Mouse (Mus musculus) liver, embryonic 13.5 days (tissue): ENCODE data around the gene Pemt. TPM values are rescaled to one million over a fixed set of nuclear protein-coding genes. Genes with fewer than 3 reads are reported as not detected.
A peak's percentile ranks its signal among the peaks of the same experiment; 100 is the strongest.

ENCODE experiments used
- ATAC-seq: fragments of 200-750 bp; cut with Nextera tagmentation; 2 replicates; pipeline ENCODE4 v1.8.0; 2017; ENCODE audit warnings: low read depth, mild to moderate bottlenecking, moderate number of reproducible peaks, moderate library complexity
- DNase-seq: peaks from one replicate; pipeline ENCODE4 v3.0.0; 2022
- H3K27ac ChIP-seq: fragments of 300-500 bp; sonication (generic); 2 replicates; pipeline ENCODE4 v1.5.1; 2015; ENCODE audit warnings: moderate library complexity, mild to moderate bottlenecking, inconsistent platforms
- H3K27me3 ChIP-seq: fragments of 300-500 bp; sonication (generic); 2 replicates; pipeline ENCODE4 v1.6.1; 2015; ENCODE audit warnings: mild to moderate bottlenecking, inconsistent platforms
- H3K36me3 ChIP-seq: fragments of 300-500 bp; sonication (generic); 2 replicates; pipeline ENCODE4 v1.6.1; 2015; ENCODE audit warnings: mild to moderate bottlenecking, inconsistent platforms
- H3K4me1 ChIP-seq: fragments of 300-500 bp; sonication (generic); replicated peaks from 2 replicates; pipeline ENCODE4 v1.6.1; 2015; ENCODE audit warnings: inconsistent platforms
- H3K4me2 ChIP-seq: fragments of 300-500 bp; sonication (generic); 2 replicates; pipeline ENCODE4 v1.6.1; 2015; ENCODE audit warnings: inconsistent platforms, mild to moderate bottlenecking, moderate library complexity
- H3K4me3 ChIP-seq: fragments of 300-500 bp; sonication (generic); replicated peaks from 2 replicates; pipeline ENCODE4 v1.5.1; 2015; ENCODE audit warnings: mild to moderate bottlenecking, inconsistent platforms
- H3K9ac ChIP-seq: fragments of 300-500 bp; sonication (generic); 2 replicates; pipeline ENCODE4 v1.6.1; 2015; ENCODE audit warnings: mild to moderate bottlenecking, inconsistent platforms
- H3K9me3 ChIP-seq: fragments of 300-500 bp; sonication (generic); replicated peaks from 2 replicates; pipeline ENCODE4 v1.6.1; 2016; ENCODE audit warnings: inconsistent platforms
- WGBS: fragments of 180-500 bp; shearing (Covaris S2); methylation state at CpG from one replicate; pipeline ENCODE4 v1.1.7; 2015; ENCODE audit not compliant: insufficient replicate concordance; 5-methylcytosine and 5-hydroxymethylcytosine counted together
- polyA plus RNA-seq: library from polyadenylated mRNA; unstranded; fragments of >200 nt; fragmentation: Nextera tagmentation; extraction: Ambion mirVana; gene quantifications from 2 replicates; pipeline ENCODE4 v1.2.1, GENCODE M21; 2015

The Pemt gene
- polyA plus RNA-seq, 1 experiment from 2014 or later = 7.7 TPM

DNA sequence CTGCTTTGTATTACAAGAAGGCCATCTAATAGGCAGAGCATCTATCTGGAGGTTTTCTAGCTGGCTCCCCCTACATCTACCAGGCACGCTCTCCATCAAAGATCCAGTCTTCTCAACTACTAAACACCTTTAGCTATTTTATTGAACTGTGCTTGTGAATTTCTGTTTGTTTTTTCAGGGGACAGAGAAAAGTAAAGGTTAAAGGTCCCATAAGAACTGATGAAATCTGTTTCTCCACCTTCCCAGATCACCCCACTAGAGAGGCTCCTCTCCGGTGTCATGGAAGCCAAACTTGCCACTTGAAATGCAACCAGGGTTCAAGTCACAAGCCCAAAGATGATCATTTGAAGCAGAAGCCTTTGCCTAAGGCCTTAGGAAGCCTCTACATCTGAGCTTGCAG, 2.6 kb upstream of the Pemt start:
- no peak overlapping the region for H3K27ac ChIP-seq
- H3K4me2 ChIP-seq = no peak overlapping the region
- DNase-seq (no peak), ATAC-seq (no peak)
- H3K4me3 ChIP-seq = no peak overlapping the region
- no peaks in the 10 kb centered on the region for H3K9me3 ChIP-seq
- peaks cover 28% of the 10 kb centered on the region for H3K4me1 ChIP-seq
- no peaks in the 10 kb centered on the region for H3K27me3 ChIP-seq
- H3K9ac ChIP-seq = no peak overlapping the region
- WGBS = 82% methylated on average over 2 of the region's 2 CpGs
- no peaks in the 10 kb centered on the region for H3K36me3 ChIP-seq

DNA sequence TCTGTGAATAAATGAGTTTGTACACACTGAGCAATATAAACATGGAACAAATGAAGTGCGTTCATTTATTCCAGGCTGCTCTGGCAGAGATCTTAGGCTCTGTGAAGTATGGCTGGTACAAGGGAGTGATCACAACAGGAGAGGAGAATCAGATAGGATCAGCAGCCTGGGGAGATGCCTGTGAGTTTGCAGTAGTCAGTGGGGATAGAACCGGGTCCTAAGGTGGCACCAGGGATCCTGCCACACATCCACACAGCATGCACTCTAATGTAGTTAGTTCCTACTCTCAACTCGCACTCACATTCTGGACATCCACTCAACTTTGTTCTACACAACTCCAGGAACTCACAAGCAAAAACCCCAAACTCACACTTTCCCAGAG, 622 bp downstream of the Pemt start:
- Histone ChIP-seq H3K27ac (peak overlapping the region; percentile 85), H3K4me1 (peaks cover 28% of the 10 kb centered on the region), H3K4me2 (peak overlapping the region; percentile 75), H3K27me3 (no peaks in the 10 kb centered on the region), H3K36me3 (no peaks in the 10 kb centered on the region), H3K9me3 (no peaks in the 10 kb centered on the region), H3K9ac (peak overlapping the region; percentile 68), H3K4me3 (peak overlapping the region; percentile 60)
- no peak for DNase-seq
- ATAC-seq = peak; percentile 41; the same call in 1 of the 2 replicates
- WGBS = 4% methylated on average over 3 of the region's 3 CpGs

DNA sequence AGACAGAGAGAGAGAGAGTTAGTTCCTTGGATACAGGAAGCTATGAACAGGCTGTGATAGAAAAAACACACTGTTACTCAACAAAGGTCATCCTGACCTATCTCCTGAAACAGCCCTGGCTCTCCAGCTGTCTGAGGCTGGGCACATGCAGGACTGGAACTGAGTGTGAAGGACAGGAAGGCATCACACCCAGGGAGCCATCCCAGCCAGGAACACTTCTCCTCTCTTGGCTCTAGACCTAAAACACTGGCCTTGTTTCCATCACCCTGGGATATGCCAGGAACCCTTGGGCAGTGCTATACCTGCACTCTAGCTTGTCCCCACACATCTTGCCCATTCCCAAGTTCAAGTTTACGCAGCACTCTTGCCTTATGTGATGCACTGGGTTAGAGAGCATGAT, 1.5 kb downstream of the Pemt start:
- no peak overlapping the region for H3K27ac ChIP-seq
- H3K27me3 ChIP-seq = no peaks in the 10 kb centered on the region
- no peak overlapping the region for H3K9ac ChIP-seq
- no peaks in the 10 kb centered on the region for H3K9me3 ChIP-seq
- H3K36me3 ChIP-seq = no peaks in the 10 kb centered on the region
- H3K4me3 ChIP-seq = no peak overlapping the region
- ATAC-seq (no peak), DNase-seq (no peak)
- H3K4me1 ChIP-seq = peaks cover 28% of the 10 kb centered on the region
- H3K4me2 ChIP-seq = no peak overlapping the region
- WGBS = 89% methylated on average over 1 of the region's 1 CpGs

DNA sequence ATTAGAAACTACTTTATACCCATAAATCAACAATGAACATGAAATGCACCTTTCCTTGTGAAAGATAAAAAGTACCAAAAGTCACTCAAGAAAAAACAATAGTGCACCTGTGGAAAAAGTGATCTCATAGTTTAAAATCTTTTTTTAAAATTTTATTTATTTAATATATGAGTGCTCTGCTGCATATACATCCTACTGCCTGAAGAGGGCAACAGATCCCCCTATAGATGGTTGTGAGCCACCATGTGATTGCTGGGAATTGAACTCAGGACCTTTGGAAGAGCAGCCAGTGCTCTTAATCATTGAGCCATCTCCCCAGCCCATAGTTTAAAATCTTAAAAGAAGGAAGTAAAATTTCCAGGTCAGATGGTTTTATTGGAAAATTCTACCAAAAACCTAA, 4.0 kb downstream of the Pemt start:
- Histone ChIP-seq H3K9ac (no peak overlapping the region), H3K4me2 (no peak overlapping the region), H3K4me3 (no peak overlapping the region), H3K4me1 (peaks cover 25% of the 10 kb centered on the region), H3K27ac (no peak overlapping the region), H3K9me3 (no peaks in the 10 kb centered on the region), H3K27me3 (no peaks in the 10 kb centered on the region), H3K36me3 (no peaks in the 10 kb centered on the region)
- ATAC-seq (no peak), DNase-seq (no peak)

DNA sequence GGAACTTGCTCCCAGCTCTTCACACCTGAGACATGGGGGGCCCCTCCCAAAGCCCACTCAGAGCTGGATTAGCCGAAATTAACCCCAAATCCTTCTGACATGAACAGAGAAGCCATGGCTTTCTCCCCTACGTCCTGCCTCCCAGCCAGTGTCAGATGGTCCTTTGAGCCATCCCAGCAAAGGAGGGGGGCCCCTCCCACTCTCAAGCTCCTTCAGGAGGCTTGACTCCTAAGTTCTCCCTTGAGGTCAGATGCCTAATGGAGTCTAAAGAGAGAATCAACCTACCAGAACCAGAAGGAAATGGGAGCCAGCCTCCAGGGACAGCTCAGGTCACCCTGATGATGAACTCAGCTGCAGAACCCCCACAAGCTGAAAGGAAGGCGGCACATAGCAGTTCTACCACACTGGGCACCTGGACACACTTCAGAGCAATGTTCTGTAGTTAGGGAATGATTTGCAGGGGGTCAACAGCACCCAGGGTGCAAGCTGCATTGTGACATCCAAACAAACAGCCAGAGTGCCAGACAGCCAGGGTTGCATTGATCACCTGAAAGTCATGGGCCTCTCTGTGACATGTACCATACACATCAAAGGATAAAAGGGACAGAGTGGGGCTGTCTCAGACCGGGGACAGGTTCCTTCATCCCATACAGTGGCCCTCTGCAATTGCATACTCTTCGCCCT, 9.6 kb downstream of the Pemt start:
- Histone ChIP-seq H3K4me1 (0 out of 2 replicates have a peak, but pooled peaks cover 15% of the 10 kb centered on the region), H3K9me3 (no peaks in the 10 kb centered on the region), H3K27me3 (no peaks in the 10 kb centered on the region), H3K4me3 (no peak overlapping the region), H3K27ac (no peak overlapping the region), H3K9ac (no peak overlapping the region), H3K4me2 (no peak overlapping the region), H3K36me3 (no peaks in the 10 kb centered on the region)
- DNase-seq (no peak), ATAC-seq (no peak)
- 49% methylated on average over 5 of the region's 5 CpGs for WGBS

DNA sequence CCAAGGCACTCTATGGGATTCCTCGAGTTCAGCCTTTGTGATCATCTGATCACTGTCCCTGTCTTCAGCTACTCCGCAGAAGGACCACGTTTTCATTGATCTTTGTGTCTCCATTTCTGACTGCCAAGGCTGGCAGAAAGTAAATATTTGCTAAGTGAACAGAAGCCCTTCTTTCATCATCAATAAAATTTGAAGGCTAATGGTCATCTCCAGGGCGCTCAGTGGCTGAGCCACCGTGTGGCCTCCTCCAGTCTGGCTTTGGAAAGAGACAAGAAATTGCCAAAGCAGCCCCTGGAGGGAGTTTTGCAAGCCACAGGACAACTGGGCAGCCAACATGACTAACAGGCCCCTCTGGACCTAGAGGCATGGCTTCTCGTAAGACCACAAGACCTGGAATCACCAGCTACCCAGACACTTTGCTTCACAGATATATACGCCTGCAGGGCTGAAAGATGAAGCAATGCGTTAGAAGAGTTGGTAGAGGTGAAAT, 11.3 kb downstream of the Pemt start:
- Histone ChIP-seq H3K36me3 (no peaks in the 10 kb centered on the region), H3K9me3 (no peaks in the 10 kb centered on the region), H3K9ac (no peak overlapping the region), H3K27ac (no peak overlapping the region), H3K4me2 (no peak overlapping the region), H3K4me3 (no peak overlapping the region), H3K27me3 (no peaks in the 10 kb centered on the region), H3K4me1 (0 out of 2 replicates have a peak, but pooled peaks cover 15% of the 10 kb centered on the region)
- DNase-seq (no peak), ATAC-seq (no peak)
- 66% methylated on average over 8 of the region's 8 CpGs for WGBS

DNA sequence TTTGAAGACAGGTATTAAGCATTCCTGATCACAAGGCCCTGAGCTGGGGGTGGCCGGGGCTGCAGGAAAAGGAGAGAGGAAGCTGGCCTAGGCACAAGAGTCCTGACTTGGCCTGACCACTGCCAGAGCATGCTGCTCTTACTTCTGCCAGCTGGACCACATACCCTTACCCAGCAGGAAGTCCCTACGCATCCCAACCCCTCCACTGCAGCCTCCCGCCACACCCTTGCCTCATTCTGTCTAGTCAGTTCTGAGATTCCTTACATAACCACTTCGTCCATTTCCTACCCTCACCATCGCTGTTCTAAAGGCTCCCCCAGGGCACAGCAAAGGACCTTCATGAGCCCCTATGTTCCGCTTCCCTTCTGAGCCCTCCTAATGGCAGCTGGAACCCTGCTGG, 12.0 kb downstream of the Pemt start:
- no peak for DNase-seq
- H3K4me2 ChIP-seq = no peak overlapping the region
- no peak for ATAC-seq
- H3K36me3 ChIP-seq = no peaks in the 10 kb centered on the region
- no peak overlapping the region for H3K27ac ChIP-seq
- H3K9ac ChIP-seq = no peak overlapping the region
- H3K4me3 ChIP-seq = no peak overlapping the region
- H3K4me1 ChIP-seq = 0 out of 2 replicates have a peak, but pooled peaks cover 15% of the 10 kb centered on the region
- 65% methylated on average over 6 of the region's 6 CpGs for WGBS
- no peaks in the 10 kb centered on the region for H3K27me3 ChIP-seq
- no peaks in the 10 kb centered on the region for H3K9me3 ChIP-seq

DNA sequence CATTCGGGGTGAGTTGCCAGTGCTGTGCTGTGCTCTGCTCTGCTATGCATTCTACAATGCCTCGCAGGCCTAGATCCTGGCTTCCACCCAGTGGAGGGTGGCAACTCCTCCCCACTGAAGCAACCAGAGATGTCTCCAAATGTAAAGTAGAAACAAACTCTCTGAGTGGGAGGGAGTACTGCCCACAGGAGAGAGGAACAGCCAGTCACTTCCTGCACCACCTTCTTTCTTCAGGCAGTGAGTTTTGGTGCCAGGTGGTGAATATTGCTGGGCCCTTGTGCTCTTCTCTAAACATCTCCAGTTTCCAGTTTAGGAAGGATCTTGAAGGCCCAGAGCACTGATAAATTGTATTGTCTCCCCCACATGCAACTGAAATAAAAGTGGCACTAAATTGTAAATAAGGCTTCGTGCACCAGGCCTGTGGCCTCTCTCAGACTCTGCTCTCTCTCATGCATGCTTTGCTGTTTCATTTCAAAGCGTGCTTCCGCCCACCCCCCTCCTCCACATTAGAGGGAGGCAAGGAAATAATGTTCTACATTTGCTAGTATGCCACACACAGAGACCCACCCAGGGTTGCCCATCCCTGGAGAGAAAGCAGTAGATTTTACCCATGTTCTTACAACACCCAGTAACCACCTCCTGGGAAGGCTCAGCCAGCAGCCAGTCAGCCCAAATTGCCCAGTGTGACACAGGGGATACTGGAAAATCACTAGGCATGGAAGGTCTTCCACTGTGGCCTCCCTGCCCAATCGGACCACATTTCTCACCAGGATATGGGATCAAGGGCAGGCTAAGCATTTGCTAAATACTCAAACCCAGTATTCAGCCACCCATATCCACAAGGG, 13.5 kb downstream of the Pemt start:
- H3K4me1 ChIP-seq = 0 out of 2 replicates have a peak, but pooled peaks cover 15% of the 10 kb centered on the region
- H3K4me2 ChIP-seq = no peak overlapping the region
- H3K9me3 ChIP-seq = no peaks in the 10 kb centered on the region
- no peak overlapping the region for H3K9ac ChIP-seq
- no peaks in the 10 kb centered on the region for H3K27me3 ChIP-seq
- 74% methylated on average over 6 of the region's 6 CpGs for WGBS
- DNase-seq = no peak
- H3K27ac ChIP-seq = no peak overlapping the region
- no peak for ATAC-seq
- no peak overlapping the region for H3K4me3 ChIP-seq
- no peaks in the 10 kb centered on the region for H3K36me3 ChIP-seq

DNA sequence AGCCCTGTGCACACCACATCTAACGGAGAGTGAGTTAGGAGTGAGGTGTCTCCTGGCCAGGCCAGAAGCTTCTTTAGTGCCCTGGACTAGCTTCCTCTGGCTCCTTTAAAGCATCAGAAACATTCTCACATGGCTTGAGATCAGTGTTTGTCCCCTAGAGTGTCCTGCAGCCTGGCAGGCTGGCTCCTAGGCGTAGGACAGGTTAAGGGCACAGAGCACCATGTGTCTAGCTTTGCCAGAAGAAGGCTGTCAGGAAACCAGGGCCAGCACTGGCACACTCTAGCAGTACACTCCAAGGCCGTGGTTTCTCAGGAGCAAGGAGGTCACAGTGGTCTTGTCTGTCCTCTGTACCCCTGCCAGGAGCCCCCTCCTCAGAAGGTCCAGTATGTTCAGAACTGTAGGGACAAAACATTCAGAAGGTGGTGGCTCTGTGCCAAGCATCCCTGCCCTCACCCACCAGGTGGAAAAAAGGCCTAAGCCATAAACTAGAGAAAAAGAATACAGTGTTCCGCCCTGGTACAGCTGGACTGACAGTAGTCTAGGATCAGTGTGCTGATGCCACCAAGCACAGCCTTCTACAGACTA, 15.4 kb downstream of the Pemt start:
- no peak for DNase-seq
- Histone ChIP-seq H3K9ac (no peak overlapping the region), H3K4me2 (no peak overlapping the region), H3K27ac (no peak overlapping the region), H3K36me3 (no peaks in the 10 kb centered on the region), H3K4me3 (no peak overlapping the region), H3K4me1 (0 out of 2 replicates have a peak, but pooled peaks cover 4% of the 10 kb centered on the region), H3K27me3 (no peaks in the 10 kb centered on the region), H3K9me3 (no peaks in the 10 kb centered on the region)
- 74% methylated on average over 4 of the region's 4 CpGs for WGBS
- ATAC-seq = no peak

DNA sequence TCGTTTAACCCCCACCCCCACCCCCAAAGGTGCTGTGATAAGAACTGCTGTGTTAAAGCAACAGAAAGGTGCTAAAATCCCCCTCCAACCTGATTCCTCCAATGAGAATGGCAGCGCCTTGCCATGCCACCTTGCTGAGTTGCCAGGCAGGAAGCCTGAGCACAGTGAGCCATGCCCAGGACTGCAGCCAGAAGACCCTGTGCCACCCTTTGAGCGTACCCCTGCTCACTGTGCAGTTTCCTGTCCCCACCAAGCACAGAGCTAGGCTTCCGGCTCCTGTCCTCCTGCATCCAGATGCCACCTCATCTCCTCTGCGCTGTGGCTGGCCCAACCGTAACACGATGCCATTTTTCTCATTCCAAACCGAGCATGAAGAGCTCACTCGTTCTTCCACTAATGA, 16.3 kb downstream of the Pemt start:
- H3K36me3 ChIP-seq = no peaks in the 10 kb centered on the region
- no peaks in the 10 kb centered on the region for H3K27me3 ChIP-seq
- ATAC-seq (no peak), DNase-seq (no peak)
- H3K4me1 ChIP-seq = no peaks in the 10 kb centered on the region
- no peaks in the 10 kb centered on the region for H3K9me3 ChIP-seq
- no peak overlapping the region for H3K9ac ChIP-seq
- WGBS = 63% methylated on average over 9 of the region's 9 CpGs
- H3K4me2 ChIP-seq = no peak overlapping the region
- H3K4me3 ChIP-seq = no peak overlapping the region
- H3K27ac ChIP-seq = no peak overlapping the region
